Mouse (Mus musculus): Measurements from ENCODE around the gene Zfp982.
"Not testable (repeated sequence)": the region's sequence is repeated elsewhere in the genome, so short reads cannot be mapped to it uniquely, and the experiment has no call there.

Gene Zfp982

DNA sequence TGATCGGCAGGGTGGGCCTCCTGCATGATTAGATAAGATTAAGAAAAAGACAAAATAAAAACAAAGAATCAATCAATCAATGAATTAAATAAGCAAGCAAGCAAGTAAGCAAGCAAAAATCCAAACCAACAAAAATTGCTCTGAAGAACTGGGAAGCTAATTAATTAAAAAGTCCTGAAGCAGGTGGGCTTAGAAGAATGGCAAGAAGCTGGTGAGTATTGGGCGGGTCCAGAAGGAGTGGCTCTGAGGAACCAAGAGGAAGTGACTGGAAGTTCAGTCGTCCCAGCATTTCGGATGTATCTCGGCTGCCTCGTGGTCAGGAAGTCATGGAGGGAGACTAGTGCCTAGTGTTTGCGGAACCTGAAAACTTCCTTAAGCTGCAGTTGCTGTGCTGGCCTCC lies at the start of gene Zfp982:
Gene Zfp982 (plus strand): TSS at position 301 of the 400 bp plus-strand sequence.
- DNase-seq = not testable (repeated sequence)

DNA sequence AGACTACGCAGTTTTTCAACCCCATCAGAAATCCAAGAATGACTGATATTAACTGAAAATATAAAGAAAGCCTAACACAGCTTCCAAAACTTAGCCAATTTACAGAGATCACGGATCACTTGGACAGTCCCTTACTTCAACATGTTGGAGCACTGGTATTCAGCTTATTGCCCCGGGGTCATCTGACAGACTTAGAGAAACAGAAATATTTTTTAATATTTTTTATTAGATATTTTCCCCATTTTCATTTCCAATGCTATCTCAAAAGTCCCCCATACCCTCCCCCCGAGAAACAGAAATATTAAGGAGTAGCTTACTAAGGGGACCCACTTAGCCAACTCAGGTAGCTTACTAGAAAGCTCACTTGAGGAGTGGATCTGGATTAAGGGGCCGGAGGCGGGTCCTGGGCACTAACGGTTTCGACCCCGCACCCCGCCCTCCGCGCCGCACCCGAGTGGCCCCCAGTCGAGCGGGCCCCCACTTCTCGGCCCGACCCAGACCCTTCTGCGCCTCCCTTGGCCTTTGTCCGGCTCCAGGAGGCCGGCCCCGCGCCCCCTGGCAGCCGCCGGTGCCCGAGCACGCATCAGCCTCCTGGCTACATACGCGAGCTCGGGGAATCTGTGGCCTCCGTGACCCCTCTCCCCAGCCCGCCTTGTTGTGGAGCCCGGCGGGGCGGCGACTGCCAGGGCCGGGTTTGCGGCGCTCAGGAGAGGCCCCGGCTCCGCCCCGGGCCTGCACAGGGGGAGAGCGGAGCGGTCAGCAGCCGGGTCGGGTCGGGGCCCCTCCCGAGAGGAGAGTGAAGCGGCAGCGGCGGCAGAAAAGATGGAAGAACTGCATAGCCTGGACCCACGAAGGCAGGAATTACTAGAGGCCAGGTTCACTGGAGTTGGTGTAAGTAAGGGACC lies 49.3 kb upstream of the Zfp982 start:
- DNase-seq = peak; percentile 59 to 62

DNA sequence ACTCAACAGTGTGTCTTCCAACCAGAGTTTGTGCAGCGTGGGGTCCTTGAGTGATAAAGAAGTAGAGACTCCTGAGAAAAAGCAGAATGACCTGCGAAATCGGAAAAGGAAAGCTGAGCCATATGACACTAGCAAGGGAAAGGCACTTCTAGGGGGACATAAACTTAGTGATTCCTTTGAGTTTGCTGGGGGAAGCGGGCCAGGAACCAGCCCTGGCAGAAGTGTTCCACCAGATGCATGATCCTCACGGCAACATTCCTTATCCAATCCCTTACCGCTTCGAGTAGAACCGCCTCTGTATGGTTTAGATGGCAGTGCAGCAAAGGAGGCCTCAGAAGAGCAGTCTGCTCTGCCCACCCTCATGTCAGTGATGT lies 48.7 kb upstream of the Zfp982 start:
- DNase-seq = peak in 1 of 2 experiments; percentile 34

DNA sequence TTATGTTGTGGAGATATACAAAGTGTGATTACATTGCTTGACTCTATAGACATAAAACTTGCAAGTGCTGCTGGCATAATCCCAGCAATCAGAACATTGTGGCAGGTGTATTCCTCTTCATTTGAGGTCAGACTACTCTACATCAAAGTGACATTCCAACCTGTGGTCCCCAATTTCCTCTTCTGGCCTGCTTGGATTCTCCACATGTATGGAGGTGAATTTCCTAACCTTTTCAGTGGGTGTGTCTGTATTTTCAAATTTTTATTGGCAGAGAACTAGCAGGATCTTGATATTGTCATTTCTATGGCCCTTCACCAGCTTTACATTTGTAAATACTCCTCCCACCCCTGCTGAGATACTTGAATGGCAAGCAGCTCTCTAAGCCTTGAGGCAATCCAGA lies 46.8 kb upstream of the Zfp982 start:
- not testable (repeated sequence) for DNase-seq

DNA sequence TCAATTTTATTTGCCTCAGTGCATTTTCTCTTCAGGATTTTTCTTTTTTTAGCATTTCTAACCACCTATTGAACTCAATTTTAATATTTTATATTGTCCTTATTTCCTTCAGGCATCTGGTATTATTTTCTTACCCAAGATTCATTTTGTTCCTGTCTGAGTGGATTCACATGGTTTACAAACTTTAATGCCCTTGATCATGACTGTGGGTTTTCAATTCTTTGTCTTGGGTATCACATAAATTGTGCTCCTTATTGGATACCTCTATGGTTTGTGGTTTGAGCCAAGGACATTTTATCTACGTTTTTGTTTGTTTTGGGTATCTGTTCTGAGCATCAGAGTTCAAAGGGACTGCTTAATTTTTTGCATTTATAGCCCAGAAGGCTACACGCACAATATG lies 43.9 kb upstream of the Zfp982 start:
- DNase-seq = no peak

DNA sequence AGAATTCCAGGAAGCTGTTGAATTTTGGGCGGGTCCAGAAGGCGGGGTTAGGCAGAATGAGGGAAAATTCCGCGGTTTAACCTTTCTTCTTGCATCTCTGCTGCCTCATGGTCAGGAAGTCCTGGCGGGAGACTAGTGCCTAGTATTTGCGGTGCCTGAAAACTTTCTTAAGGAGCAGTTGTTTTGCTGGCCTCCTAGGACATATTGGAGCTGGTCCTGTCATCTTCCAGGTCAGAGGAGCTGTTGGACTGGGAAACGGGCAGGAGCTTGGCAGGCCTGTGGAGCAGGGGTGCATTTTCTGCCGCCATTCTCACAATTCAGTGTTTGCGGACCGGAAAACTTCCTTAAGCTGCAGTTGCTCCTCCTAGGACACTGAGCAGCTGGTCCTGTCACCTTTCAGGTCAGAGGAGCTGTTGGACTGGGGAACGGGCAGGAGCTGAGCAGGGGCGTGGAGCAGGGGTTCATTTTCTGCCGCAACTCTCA lies 43.1 kb upstream of the Zfp982 start:
- DNase-seq = peak in 1 of 2 experiments; percentile 3

DNA sequence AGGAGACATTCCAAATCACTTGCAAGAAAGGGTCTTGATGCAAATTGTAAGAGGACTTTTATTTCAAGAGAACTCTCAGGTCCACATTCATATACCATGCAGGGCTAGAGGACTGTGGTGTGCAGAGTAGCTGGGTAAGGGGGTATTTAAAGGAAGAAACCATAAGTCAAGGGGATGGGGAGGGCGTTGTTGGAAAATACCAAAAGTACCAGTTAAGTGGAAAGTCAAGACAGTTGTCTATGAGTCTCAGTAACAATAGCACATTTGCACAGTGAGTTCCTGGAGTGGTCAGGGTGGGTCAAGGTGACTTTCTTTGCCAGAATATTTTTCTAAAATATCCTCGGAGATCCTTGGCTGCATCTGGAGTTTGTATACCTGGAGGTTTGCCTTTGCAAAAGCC lies 42.2 kb upstream of the Zfp982 start:
- not testable (repeated sequence) for DNase-seq

DNA sequence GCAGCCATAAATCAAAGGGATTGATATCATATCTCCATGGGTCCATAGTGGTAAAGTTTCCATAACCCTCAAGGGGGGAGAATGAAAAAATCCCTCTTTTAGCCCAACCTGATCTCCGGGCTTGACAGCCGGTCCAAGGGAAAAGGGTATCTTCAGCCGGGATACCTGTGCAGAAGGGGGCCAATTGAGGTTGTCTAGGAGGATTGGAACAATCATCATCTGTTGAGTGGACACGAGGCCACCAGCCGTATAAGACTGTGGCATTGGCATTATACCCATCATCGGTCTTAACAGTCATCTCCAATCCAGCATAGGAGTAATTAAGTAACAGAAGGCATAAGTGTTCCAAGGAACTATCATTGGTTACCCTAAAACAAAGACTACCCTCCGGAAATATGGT lies 25.0 kb upstream of the Zfp982 start:
- DNase-seq = not testable (repeated sequence)

DNA sequence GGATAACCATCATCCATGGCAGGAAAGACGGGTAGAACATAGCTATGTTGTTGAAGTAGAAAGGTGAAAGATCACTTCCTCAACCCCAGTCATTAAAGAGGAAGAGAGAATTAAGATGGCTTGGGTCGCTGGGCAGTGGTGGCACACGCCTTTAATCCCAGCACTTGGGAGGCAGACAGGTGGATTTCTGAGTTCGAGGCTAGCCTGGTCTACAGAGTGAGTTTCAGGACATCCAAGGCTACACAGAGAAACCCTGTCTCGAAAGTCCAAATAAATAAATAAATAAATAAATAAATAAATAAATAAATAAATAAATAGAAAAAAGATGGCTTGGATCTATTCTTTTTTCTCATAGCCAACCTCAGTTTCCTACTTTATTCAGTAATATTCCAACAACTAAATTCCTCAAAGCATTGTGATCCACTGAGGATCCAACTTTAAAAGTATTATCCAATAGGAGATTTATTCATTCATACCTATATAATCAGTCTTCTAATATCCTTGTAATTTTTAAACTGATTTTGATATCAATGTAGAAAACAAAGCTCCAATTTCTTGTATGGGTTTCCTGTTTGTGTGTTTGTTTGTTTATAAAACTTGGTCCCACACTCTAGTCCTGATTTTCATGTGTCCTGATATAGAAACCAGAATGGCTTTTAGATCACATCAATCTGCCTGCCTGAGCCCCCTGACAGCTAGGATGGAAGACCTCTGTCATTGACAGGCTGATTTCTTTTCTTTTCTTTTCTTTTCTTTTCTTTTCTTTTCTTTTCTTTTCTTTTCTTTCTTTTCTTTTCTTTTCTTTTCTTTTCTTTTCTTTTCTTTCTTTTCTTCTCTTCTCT lies 6.8 kb downstream of the Zfp982 start:
- not testable (repeated sequence) for DNase-seq

DNA sequence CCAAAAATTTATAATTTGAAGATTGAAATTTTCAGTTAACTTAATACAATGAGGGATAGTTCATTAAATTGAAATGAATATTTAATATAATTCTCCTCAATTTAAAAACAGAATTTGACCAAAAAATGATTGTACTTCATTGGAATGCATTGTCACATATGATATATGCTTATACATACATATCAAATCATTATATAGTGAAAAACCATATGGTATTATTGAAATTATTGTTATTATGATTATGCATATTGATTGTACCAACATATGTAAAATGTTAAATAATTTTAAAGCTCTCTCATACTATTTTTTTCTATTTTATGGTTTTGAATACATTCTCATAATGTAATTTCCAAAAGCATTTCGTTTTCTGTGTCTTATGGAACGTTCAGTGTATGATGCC lies 17.0 kb downstream of the Zfp982 start:
- no peak for DNase-seq

DNA sequence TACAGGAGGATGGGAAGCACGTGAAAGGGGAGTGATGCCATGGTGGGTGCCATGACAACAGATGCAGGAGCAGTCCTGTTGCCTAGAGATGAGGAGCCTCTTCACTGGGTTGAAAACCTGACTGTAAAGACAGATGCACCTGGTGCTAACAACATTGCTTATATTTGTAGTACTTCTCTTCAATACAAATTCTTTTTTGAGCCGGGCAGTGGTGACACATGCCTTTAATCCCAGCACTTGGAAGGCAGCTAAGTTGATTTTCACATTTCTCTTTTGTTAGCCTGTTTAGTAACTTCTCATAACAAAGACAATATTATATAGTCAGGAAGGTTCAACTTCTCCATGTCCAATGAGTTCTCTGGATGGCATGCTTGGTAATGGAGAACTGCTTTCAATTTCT lies 26.8 kb downstream of the Zfp982 start:
- DNase-seq = no peak

DNA sequence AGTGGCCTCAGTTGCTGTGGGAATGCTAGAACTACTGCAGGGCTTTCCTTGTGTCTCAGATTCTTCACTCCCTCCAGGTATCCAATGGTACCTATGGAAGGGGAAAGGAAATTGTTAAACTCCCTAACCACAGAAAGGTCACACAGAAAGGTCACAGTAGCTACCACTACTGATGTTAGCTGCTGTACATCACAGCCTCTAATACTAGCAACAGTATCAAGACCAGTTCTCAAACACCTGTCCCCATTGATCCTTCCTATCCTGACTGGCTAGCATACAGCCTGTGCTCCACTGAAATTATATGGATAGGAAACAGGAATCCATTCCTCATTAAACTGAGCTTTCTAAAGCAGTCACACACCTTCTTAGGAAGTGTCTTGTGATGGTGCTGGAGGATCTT lies 27.9 kb downstream of the Zfp982 start:
- DNase-seq = no peak

DNA sequence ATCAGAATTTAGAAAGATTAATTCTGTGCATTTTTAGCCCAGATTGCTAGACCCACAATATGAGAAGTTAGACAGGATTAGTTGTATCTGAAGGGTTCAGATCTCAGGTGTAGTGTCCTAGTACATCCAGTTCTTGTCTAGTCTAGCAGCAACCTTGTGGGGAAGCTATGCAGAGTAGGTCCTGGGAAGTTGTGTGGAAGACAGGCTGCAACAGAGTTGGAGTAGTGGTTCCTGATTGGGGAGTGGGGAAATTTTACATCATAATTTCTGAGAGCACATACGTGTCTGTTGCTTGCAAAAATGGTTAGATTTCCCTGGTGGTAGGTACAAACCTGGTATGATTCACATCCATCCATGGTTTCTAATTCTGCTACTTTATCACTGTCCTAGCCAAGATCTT lies 32.9 kb downstream of the Zfp982 start:
- DNase-seq = no peak

DNA sequence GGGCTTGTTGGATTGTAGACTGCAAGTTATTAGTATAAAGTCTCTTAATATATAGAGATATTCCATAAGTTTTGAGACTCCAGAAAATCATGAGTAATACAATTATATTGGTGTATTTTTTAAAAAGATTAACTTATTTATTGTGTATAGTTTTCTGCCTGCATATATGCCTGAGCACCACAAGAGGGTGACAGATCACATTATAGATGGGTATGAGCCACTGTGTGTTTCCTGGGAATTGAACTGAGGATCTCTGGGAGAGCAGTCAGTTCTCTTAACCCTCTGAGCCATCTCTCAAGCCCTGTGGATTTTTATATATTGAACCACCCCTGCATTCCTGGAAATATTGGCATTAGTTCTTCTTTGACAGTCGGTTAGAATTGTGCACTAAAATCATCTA lies 38.1 kb downstream of the Zfp982 start:
- DNase-seq = no peak

DNA sequence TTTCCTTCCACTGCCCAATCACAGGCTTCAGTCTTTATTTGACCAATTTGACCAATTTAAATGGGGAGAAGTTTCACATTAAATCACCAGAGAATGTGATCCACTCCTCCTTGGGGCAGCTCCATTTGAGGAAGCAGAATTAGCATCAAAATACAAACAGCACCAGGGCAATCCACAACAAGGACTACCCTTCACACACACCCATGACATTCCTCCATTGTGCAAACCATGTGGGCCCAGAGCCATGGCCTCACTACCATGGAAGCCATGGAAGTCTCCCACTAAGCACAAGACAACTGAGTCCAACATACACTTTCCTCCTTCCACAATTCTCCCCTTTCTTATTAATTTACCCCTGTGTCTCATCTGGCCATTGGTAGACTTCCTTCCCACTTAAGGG lies 43.7 kb downstream of the Zfp982 start:
- not testable (repeated sequence) for DNase-seq

DNA sequence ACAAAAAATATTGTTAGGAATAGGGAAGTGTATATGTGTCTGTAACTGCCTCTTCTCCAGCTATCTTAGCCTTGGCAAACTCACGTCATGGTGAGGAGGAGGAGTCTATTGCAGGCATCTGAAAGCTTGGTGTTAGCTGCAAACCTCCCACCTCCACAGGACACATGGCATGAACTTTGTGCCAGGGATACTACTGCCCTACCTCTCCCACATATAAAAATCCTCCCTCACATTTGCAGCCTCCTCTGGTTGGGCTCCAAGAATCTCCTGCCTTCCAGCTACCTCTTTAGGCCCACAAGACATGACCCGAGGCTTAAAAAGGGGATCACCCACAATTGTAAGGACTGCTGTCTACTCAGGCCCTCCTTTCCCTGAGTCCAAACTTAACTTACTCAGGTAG lies 45.5 kb downstream of the Zfp982 start:
- DNase-seq = no peak

DNA sequence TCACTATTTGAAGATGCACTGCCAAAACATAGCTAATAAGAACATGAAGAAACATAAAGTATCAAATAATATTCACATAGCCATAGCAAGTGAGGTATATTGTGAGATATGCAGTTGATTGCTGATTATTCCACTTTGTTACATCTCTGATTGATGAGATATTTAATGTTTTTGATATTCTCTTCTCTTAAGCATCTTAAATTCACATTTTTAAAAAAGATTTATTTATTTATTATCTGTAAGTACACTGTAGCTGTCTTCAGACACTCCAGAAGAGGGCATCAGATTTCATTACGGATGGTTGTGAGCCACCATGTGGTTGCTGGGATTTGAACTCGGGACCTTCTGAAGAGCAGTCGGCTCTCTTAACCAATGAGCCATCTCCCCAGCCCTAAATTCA lies 47.7 kb downstream of the Zfp982 start, which contains the start of gene Gm16503:
Gene Gm16503 (plus strand): TSS at position 301 of the 400 bp plus-strand sequence.
- not testable (repeated sequence) for DNase-seq

DNA sequence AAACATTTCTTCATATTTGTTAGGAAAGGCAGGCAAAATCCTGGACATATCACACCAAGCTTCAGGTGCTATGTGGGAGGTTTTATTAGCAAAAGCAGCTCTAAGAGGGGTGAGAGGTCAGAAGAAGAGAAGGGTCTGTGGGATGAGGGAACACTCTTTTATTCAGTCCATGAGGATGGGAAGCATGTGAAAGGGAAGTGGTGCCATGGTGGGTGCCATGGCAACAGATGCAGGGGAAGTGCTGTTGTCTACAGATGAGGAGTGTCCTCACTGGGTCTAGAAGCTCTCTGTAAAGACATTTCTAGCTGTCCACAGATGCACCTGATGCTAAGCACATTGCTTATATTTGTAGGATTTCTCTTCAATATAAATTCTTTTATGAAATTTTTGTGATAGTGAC lies 48.9 kb downstream of the Zfp982 start:
- no peak for DNase-seq

DNA sequence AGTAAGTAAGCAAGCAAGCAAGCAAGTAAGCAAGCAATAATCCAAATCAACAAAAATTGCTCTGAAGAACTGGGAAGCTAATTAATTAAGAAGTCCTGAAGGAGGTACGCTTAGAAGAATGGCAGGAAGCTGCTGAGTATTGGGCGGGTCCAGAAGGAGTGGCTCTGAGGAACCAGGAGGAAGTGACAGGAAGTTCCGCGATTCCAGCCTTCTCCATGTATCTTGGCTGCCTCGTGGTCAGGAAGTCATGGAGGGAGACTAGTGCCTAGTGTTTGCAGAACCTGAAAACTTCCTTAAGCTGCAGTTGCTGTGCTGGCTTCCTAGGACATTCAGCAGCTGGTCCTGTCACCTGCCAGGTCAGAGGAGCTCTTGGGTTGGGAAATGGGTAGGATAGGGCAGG lies 60.9 kb downstream of the Zfp982 start, which contains the start of gene Zfp985:
Gene Zfp985 (plus strand): TSS at position 207 of the 400 bp plus-strand sequence.
- DNase-seq = not testable (repeated sequence)

DNA sequence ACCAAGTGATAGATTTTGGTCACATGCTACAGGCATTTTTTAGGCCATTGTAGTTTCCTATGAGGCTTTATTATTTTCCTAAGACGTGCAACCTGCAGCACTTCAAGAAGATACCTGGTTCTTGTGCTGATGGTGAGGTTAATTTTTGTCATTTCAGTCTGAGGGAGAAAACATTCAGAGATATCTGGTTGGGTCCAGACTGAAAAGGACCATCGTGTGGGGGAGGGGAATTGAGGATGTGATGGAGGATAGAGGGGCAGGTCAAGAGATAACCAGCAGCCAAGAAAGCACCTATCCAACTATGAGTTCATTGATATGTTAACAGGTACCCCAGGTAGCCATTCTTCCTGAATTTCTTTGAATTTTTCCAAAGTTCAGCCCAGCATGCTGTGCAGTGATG lies 62.1 kb downstream of the Zfp982 start:
- DNase-seq = not testable (repeated sequence)

DNA sequence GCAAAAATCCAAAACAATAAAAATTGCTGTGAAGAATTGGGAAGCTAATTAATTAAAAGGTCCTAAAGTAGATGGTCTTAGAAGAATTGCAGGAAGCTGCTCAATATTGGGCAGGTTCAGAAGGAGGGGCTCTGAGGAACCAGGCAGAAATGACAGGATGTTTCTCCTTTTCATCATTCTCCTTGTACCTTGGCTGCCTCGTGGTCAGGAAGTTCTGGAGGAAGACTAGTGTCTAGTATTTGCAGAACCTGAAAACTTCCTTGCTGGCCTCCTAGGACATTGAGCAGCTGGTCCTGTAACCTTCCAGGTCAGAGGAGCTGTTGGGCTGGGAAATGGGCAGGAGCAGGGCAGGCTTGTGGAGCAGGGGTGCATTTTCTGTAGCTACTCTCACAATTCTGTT lies 64.7 kb downstream of the Zfp982 start:
- DNase-seq = not testable (repeated sequence)

DNA sequence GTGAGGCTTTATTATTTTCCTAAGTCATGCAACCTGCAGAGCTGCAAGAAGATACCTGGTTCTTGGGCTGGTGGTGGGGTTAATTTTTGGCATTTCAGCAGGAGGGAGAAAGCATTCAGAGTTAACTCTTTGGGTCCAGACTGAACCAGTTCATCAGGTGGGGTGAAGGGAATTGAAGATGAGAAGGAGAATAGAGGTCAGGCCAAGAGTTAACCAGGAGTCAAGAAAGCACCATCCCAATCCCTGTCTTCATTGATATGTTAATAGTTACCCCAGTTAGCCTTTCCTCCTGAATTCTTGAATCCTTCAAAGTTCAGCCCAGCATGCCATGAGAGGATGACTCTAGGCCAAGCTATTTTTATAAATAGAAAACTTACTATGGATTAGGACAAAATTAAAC lies 65.8 kb downstream of the Zfp982 start:
- not testable (repeated sequence) for DNase-seq

DNA sequence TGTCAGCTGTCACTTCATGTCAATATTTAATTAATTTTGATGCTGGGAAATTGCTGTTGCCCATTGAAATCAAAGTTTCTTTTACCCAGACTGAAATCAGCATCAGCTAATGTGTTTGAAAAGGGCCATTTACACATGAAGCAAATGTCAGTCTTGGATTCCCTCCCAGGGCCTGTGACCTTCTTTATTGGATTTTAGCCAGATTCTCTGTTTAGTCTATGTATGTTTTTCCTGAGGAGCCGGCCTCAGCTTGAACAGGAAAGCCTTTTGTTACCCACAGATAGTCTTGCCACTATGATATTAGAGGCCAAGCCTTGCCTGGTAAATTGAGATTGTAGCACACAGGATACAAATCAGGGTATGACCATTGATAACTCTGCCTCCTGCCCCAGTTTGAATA lies 66.9 kb downstream of the Zfp982 start:
- not testable (repeated sequence) for DNase-seq
